Mouse (Mus musculus) CD4-positive helper T cell, adult 2 months (primary cell): ENCODE results near the gene Tspan7.
A peak's percentile ranks its signal among the peaks of the same experiment; 100 is the strongest.

Source experiments
- DNase-seq: peaks from one replicate; pipeline ENCODE4 v3.0.0-alpha.2; 2012; ENCODE audit warnings: low read depth, missing footprints, low spot score

The Tspan7 gene

DNA sequence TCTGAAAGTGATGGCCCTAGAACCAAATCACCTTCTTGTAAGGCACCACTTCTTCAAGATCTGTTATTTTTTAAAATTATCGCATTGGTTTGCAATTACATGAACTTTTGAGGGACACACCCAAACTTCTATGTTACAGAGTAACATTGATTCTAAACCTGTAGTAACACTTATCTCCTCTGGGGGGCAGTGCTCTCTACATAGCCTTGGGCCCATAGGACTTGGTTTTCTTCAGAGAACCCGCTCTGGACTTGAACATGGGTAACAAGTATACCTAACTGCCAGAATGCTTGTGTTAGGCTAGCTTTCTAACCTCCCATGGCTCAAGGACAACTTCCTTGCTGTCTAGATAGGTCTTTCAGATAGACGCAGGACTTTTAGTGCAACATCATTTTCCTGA is 64.8 kb downstream of the Tspan7 start:
- no peak for DNase-seq

GRCm38 (mm10) chrX:10556899-10557298 is 71.9 kb downstream of the Tspan7 start:
- no peak for DNase-seq

DNA sequence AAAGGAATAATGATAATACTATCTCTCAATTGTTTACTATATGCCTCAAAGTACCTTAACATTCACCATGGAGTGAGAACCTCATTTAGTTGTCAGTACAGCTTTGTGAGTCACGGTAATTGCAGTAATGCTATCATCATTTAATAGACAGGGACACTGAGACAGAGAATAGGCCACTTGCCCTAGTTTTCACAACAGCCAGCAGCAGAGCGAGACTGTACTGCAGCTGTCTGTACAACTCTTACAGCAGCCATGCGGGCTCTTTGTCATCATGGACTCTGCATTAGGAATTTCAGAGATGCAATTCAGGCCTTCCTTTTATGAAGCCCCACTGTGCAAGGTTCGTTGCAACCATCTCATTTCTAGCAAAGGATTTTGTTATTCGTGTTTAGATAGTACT is 72.6 kb downstream of the Tspan7 start:
- no peak for DNase-seq

GRCm38 (mm10) chrX:10558625-10559024 is 73.7 kb downstream of the Tspan7 start:
- DNase-seq: no peak

DNA sequence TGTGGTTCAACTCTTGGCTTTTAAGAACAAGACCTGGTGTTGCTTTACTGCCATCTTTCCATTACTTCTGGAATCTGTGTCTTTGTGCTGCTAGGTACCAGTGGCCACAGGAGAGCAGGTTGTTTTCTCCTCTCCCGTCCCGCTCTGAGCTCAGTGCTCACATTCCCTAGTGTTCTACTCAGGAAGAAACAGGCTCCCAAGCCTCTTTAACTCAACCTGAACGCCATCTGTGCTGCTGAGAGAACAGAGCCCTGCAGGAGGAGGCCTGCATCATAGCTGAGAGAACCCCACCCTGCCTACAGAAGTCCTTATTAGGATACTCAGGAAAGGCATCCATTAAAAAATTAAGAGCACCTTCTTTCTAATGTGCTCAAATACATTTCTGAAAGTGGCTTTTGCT is 80.9 kb downstream of the Tspan7 start:
- DNase-seq: no peak

DNA sequence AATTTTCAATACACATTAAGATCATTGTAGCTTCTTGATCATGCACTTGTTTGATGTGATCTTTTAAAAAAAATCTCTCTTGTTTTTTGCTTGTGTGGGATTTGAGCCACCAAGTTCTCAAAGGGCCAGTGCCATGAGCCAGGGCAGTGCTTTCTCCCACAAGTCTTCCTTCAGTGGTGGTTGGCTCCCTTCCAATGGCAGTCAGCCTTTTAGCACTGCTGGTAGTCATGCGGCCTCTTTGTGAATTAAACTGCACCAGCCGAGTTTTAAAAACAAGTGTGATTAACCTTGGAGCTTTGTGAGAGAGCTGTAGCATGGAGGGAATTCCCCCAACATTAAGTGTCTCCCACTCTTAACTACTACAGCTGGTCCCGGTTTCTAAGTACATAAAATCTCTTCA is 89.6 kb downstream of the Tspan7 start:
- no peak for DNase-seq

DNA sequence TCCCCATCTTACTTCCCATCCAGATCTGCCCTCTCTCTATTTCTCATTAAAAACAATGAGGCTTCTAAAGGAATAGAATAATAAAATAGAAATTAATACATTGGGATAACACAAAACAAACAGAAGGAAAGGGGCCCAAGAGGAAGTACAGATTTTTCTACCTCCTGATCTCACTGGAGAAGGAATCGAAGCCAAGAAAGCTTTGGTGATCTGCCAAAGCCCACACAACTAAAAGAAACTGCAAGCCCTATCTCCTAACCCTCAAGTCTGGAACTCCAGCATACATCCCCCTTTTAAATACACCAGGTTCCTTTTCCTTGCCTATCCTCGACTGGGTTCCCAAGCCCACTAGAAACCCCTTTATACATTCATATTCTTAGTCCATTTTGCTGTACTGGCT is 90.4 kb downstream of the Tspan7 start:
- no peak for DNase-seq

GRCm38 (mm10) chrX:10576349-10576748 is 91.4 kb downstream of the Tspan7 start:
- no peak for DNase-seq

DNA sequence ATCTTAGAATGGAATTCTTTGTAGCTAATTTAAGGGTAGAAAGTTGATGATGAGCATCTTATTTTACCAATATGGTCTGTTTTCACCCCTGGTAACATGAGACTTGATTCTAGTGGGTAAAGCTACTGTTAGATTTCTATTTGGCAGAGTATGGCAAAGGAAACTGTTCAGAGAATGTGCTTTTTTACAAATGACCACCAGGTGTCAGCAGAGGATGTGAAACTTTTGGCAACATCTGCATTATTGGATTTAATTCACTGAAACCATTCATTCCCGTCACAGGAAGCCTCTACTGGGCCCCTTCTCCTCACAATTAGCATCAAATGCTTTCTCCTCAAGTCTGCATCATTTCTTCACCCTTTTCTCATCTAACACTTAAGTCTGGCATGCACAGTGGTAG is 92.4 kb downstream of the Tspan7 start:
- peak; percentile 6 for DNase-seq

DNA sequence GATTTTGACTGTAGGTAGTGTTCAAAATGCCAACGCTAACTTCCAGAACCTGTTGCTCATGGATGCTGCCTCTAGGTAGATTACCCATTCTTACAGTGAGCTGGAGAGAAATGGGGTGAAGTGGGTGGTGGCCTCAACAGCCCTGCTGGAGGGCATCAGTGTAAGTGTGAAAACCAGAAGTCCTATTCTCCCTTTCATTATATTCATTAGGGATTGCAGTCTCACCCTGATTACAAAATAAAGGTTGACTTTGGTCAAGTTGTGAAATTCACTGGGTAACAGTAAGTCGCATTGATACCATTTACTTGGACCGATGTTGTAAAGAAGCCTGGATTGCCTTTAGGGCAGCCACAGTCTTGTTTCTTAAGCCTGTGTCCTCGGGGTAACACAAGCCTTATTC is 97.8 kb downstream of the Tspan7 start:
- no peak for DNase-seq

- no peak for DNase-seq
Observed at GRCm38 (mm10) chrX:10592244-10592643, 107.3 kb downstream of the Tspan7 start.

GRCm38 (mm10) chrX:10593561-10593960 is 108.6 kb downstream of the Tspan7 start:
- DNase-seq: no peak

DNA sequence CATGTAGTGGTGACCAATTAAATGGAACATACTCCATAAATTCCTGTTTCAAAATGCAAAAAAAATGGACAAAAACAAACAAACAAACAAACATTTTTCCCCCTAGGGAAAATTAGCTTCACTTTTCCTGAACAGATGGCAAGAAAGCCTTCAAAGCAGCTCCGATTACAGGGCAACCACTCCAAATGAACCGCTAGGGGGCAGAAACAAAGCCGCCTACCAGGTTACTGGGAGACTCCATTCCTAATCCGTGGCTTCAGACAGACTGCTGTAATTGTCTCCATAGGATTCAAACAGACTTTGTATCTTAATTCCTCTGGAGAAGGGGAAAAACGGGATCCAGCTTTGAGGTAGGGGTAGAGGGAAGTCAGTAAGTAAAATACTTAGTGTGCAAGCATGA is 132.2 kb downstream of the Tspan7 start:
- DNase-seq: no peak

DNA sequence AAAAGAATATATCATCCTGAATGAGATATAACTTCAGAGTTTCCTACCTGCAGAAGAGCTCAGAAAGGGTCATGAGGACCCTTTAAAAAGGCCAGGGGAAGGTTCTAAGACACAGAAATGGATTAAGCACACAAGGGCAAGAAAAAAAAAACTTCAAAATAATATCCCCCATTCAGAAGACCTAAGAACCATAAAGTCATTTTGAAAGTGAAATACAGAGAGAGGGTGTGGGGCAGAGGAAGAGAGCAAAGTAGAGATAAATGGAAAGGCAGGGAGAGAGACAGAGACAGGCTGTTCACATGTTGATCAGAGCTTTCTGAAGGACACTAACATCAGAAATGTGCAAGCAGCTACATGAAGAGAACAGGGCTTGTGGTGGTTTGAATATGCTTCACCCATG is 156.1 kb downstream of the Tspan7 start:
- no peak for DNase-seq
